Mouse (Mus musculus): ENCODE measurements at regions not wholly inside any gene's neighbourhood (a gene's known extent, or its start where the extent isn't known, plus 50 kb on each side); places are given as distances from the start of the nearest gene placed in this dataset.
"Not testable (repeated sequence)": the region's sequence is repeated elsewhere in the genome, so short reads cannot be mapped to it uniquely, and the experiment has no call there.

DNA sequence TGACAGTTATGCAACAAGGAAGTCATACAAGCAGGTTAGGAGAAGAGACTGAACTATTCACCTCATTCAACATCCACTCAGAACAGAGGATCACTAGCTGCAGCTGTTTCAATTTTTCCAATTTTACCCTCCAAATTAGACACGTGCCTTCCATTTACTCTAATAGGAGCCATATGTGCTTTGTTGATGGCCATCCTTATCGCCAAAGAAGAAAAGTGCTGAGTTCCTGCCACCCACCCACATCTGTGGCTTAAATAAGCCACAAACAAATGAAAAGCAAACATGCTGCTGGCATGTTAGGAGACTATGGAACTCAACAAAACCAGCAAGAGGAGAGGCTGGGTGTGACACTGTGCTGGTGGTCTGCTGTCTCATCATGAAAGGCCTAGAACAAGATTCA lies 1786.1 kb downstream of the 9330182O14Rik start:
- no peak for DNase-seq (ENCODE audit: low read depth)

DNA sequence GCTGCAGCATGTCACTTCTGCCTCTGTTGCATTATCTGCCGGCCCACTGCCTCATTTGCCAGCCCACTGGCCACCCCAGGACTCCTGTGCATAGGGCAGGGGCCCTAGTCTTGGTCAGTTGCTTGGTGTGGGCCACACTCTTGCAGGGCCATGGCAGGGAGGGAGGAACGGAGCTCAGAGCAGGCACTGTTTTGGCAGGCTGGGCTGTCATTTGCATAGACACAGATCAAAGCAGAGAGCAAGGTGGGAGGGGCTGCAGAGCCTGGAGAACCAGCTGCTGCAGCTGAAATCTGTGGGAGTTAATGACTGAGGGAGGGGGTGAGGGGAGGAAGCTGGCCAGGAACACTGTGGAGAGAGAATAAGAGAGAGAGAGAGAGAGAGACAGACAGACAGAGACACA lies 1802.5 kb downstream of the 9330182O14Rik start:
- DNase-seq (ENCODE audit: low read depth), result no peak

DNA sequence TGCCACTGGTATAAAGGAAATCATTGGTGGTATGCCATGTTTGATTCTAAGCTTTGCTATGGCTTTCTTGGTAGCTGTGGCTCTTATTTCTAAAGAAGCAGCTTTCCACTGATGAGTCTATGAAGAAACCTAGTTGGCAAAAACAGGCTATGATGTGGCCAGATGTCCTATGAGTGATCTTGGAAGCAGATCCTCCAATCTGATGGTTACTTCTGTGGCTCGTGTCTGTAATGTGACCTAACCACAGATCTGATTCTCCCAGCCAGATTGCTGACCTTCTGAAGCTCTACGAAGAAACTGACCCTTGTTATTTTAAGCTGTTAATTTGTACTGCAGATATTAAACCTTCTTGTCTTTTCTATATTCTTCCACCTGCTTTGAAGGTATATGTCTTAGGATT lies 1811.1 kb downstream of the 9330182O14Rik start:
- DNase-seq (ENCODE audit: low read depth), result no peak

DNA sequence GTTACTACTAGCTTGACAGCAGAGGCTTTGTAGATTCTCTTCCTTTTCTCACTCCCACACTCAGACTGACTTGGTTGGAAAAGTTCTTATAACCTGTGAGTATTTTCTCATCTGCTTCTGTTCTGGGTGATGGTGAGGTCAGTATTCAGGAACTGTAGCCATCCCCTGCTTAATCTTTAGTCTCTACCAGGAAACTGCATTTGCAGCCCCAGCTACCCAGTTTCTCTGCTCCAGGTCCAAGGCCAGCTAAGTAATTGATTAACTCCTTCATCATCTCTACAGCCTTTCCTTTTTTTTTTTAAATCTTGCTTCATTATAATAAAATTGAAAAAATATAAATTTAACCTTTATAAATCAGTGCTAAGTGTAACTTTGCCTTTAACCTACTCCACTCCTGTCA lies 1813.7 kb downstream of the 9330182O14Rik start:
- no peak for DNase-seq (ENCODE audit: low read depth)

DNA sequence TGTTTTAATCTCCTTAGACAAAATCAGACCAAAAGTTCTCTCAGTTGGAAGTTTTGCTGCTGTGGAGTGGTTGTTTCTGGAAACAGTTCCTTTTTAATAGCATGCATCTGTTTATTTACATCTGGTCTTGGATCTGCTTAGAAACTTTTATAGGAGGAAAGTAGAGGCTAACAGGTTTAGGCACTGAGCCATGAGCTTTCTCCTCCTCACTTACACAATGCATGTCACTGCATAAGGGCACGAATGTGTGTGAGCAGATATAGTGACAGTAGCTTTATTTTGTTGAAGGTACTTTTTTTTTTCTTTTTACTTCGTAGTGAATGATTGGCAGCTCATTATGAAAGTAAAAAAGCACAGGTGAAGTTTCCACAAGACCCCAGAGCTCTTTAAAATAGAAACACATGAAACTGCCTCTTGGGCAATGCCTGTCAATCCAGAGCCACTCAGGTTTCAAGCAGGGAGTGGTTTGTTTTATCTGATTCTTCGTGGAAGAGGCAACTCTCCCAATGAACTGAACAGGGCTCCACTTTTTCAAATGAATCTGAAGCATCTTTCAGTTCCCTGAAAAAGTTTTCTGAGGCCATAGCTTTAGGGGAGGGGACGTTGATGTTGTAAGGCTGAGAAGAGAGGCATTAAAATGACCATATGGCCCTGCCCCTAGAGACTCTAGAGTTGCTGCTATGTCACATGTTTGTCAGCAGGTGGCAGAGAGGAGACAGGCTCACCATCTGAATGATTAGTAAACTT lies 1814.4 kb downstream of the 9330182O14Rik start:
- DNase-seq (ENCODE audit: low read depth), result peak; percentile 30

DNA sequence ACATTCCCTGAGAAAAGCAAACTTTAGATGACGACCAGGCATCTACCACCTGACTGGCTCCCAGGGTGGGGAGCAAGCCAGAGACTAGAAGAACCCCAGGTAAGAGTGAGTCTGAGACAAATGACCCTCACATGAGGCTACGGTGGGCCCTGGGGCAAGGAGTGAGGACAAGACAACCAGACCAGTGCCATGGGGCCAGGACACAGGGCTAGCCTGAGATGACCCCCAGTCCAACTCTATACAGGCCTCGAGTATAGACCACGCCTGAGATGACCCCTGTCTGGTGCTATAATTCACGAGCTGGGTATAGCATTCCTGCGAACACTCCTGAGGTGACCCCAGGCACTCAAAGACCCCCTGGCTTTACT lies 1814.9 kb downstream of the 9330182O14Rik start:
- DNase-seq (ENCODE audit: low read depth), result no peak

DNA sequence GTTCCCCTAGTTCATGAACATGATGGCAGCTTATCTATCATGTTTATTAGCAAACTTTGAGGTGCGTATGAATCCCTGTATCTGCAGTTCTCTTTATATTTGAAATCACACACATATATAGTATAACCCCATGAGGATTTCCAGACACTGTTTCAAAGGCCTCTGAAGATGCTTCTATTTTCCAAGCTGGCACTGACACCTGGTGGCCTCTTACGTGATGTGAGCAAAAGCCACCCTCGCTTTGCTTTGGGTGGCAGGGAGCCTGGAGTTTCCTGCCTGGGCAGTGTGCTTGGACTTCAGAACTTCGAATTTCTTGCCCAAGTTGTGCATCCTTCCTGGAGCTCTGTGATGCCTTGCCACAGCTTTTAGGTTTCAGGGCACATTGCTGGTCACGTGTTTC lies 1817.1 kb downstream of the 9330182O14Rik start:
- peak; percentile 46 for DNase-seq (ENCODE audit: low read depth)

DNA sequence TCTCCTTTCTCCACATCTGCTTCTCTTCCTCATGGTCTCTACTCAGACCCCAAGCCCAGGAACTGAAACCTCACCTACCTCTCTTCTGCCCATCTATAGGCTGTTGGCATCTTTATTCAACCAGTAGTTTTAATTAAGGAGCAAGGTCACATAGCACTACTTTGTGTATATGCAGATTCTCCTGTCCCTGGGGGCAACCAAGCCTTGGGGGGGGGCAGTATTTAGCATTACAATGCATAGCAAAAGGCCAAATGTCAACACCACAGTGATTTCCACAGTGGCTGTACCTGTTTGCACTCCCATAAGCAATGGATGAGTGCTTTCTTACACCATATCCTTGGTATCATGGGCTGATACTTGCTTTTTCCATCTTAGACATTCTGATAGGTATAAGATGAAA lies 1826.4 kb downstream of the 9330182O14Rik start:
- DNase-seq (ENCODE audit: low read depth), result no peak

DNA sequence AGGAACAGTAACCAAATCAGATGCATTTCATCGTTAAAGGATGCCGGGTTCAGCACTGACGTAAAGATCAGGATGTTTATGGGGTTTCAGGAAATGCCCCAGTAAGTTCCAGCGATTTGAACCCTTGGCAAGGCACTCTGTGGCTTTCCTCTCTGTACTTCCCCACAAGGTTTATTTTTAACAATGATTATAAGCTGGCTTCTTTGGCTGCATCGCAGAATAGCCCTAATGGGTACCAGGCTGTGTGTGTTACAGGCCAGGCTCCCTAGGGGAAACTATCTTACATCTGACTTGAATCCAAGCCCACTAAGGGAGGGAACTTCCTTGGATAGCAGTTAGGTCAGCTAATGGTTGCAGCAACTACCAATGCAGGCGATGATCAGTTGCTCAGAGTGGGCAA lies 1836.7 kb downstream of the 9330182O14Rik start:
- DNase-seq (ENCODE audit: low read depth), result peak; percentile 34

DNA sequence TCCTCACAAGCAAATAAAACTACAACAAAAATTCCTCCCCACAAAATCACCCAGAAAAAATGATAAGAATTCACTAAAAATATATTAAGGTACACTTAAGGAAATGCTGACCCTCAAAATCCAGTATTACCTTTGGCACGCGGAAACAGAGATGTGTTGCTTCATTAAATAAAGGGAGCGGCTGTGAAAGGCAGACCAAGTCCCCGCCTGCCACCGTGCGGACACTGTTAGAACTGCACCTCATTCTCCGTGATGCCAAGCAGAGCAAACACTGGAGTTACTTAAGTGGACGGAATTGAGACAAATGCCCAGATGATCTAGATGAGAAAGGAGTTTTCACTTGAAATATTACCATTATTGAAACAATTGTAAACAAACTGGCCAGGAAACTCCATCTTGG lies 1839.1 kb downstream of the 9330182O14Rik start:
- peak; percentile 91 for DNase-seq (ENCODE audit: low read depth)

DNA sequence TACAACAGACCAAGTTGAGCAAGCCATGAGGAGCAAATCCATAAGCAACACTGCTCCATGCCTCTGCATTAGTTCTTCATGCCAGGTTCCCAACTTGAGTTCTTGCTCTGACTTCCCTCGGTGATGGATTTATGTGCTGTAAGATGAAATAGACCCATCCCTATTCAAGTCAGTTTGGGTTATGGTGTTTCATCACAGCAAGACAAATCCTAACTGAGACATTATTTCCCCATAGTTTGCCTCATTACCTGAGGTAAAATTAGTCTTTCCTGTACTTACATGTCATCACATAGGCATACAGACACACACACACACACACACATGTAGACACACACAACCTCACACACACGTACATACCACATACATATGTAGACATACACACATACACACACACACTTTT lies 1843.0 kb downstream of the 9330182O14Rik start:
- no peak for DNase-seq (ENCODE audit: low read depth)

DNA sequence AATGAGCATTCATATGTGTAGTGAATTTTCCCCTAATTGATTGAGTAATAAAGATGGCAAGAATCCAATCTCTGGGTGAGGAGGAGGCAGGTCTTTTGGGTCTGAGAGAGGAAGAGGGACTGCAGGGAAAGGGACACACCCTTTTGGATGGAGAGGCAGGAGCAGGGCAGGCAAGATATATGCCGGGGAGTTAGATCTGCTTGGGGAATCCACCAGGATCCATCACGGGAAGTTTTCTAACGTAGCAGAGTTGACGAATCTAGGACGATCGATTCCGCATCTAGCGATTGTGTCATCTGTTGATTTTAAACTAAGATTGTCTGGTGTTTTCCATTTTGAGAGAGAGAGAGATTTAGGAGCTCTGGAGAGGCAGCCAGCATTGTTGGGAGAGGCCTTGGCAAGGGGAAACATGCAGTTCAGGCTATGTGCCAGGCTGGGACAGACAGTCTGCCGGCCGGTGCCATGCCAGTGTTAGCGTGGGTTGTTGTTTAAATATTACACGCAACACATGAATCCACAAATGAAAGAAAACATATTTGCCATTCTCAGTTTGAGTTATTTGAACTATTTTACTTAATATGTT lies 1843.6 kb downstream of the 9330182O14Rik start:
- no peak for DNase-seq (ENCODE audit: low read depth)

DNA sequence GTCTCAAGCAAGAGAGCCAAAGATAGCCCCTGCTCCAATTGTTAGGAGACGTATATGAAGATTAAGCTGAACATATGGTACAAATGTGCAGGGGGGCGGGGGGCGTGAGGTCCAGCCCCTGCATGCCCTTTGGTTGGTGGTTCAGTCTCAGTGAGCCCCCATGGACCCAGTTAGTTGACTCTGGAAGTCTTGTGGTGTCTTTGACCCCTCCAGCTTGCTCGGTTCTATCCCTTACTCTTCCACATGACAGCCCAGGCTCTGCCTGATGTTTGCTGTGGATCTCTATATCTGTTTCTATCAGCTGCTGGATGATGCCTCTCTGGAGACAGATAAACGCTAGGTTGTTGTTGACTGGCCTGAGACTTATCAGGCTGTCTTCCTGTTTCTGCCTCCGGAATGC lies 1849.1 kb downstream of the 9330182O14Rik start:
- DNase-seq (ENCODE audit: low read depth), result no peak

DNA sequence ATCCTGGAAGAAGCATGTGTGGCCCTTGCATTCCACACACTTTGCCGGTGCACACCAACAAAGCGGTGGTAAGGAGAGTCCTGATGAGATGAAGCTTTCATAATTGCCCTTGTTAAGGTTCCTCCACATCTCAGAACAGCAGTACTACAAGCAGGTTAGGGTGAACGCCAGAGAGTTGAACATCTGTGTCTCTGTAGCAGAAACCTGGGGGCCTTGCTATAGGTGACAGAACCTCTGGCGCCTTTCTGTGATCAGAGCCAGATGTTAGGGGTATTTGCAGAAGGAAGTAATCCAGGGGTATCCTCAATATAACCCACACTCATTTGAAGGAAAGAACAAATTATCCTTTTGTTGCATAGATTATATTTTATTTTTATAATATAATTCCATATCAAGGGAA lies 1850.1 kb downstream of the 9330182O14Rik start:
- no peak for DNase-seq (ENCODE audit: low read depth)

DNA sequence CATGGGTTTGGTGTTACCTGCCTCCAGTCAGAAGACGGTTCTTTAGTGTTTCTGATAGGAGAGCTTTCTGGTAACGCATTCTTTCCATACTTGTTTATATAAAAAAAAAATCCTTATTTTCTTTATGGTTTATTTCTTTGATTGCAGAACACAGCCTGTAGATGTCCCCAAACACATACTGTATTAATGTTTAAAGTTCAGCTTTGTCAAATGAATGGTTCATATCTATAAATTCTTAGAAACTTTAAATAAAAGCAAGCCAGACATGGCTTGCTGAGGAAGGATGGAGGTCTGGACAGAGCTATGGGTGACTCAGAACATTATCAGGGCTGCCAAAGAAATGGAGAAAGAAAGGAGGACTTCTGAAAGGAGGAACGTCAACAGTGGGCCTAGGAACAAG lies 1852.1 kb downstream of the 9330182O14Rik start:
- no peak for DNase-seq (ENCODE audit: low read depth)

DNA sequence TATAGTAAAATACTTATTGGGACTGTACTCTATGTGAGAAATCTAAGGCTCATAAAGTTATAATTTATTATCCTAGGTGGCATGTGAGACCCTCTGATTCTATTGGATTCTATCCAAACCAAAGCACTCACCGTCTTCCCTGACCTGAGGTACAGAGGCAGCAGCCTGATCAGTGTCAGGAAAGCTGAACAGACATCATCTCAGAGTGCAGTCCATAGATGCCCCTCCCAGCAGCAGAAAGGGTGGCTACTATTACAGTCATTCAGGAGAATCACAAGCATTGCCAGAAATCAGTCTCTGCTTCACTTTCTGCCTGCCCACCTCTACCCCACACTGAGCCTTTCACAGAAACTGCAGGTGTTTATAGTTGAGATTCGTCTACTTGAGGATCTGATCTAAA lies 1854.9 kb downstream of the 9330182O14Rik start:
- DNase-seq (ENCODE audit: low read depth), result no peak

DNA sequence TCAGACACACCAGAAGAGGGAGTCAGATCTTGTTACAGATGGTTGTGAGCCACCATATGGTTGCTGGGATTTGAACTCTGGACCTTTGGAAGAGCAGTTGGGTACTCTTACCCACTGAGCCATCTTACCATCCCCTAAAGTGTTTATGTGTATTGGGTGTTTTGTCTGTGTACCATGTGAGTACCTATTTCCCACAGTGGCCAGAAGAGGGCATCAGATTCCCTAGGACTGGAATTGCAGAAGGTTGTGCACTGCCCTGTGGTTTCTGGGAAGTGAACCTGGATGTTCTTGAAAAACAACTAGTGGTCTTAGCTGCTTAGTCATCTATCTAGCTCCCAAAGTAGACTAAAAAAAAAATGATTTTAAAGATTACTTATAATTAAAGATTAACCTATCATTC lies 1857.7 kb downstream of the 9330182O14Rik start:
- DNase-seq (ENCODE audit: low read depth), result peak; percentile 5

DNA sequence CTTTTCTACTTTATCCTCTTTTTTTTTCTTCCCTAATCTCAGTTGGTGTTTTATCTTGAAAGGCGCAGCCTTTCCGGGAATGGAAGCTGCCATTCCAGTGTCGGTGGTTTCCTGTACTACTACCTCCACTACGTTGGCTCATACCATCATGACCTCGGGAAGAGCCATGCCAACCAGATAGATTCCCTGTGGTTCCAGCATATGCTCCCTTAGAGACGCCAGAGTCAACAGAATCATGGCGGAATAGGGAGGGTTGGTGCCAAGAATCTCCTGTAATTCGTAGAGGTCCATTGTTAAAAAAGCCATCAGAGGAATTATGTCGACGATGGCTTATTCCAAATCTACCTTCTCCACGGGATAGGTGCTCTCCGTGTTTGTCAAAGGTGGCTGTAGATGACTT lies 1898.1 kb downstream of the 9330182O14Rik start:
- not testable (repeated sequence) for DNase-seq (ENCODE audit: low read depth)

DNA sequence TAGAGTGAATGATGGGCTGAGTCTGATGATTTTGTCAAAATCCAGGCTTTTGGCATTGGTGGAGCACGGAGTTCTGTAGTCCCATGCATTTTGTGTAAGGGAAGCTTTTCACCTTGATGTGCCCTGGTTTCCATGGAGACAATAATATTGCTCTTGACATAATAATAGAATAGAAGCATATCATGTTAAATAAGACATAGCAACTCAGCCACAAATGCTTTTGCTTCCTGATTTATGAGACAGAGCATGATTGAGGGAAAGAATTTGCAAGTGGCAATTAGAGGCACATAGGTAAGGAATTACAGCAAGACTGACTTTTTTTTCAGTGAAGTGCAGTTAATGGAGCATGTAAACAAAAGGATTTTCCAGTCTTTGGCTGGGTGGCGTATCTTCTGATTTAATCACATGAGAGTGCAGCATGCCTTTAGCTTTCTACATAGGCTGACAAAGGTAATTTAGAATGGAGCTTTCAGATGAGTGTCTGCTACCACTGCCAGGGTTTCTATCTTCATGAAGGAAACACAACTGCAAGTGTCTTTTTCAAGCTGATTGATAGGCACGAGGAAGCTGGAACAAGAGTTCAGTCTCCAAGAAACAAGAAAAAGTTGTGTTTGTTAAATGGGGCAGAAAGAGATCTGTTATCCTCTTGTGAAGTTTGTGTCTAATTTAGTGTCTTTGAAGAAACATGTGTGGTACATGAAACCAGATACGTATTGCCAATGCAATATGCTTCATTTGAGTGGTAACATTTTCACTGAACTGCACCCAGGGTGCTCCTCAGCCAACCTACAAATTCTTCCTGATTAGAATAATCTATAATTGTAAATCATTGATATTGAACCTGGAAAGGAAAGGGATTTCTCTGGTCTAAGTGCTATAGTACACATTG lies 1913.2 kb downstream of the 9330182O14Rik start:
- DNase-seq (ENCODE audit: low read depth), result no peak

DNA sequence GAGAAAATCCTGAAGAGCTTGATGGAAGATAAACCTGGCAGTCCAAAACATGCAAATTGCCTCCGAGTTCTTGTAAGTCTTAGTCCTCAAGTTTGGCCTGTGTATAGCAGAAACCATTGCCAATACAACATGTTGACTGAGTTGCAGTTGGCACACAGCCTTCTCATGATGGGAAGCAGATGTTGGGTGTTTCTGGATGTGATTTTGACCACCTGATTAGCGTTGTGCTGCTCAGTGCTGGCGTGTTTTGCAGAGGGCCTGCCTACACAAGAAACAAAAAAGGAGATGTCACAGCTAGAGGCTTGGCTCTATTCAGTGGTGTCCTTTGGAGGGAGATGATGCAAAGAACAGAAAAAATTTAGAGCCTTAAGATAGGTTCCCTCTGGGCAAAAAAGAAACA lies 1922.6 kb downstream of the 9330182O14Rik start:
- DNase-seq (ENCODE audit: low read depth), result peak; percentile 59

DNA sequence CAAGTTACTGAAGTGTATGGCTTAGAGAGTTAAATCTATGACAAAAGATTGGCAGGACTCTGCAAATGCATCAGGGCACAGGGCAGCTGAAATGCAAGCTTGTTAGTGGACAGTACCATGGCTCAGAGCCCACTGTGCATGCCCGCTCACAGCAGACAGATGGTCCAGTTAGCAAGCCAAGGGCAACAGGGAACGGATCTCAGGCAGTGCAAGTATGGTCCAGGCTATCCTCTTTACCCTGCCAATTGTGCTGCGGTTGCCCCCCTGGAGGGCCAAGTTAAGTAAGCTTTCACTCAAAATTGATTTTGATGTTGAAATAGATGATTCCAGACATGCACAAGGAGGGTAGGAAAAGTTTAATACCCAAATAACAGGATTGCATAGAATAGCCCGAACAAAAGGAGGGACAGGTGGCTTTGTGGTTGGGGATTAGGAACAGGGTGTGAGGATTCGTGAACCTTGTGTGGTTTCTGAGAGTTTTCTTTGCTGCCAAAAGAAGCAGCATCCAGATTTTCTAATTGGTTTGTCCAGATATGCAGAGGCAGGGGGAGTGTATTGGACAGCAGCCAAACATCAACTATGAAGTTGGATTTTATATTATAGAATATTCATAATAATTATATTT lies 1934.2 kb downstream of the 9330182O14Rik start:
- no peak for DNase-seq (ENCODE audit: low read depth)

DNA sequence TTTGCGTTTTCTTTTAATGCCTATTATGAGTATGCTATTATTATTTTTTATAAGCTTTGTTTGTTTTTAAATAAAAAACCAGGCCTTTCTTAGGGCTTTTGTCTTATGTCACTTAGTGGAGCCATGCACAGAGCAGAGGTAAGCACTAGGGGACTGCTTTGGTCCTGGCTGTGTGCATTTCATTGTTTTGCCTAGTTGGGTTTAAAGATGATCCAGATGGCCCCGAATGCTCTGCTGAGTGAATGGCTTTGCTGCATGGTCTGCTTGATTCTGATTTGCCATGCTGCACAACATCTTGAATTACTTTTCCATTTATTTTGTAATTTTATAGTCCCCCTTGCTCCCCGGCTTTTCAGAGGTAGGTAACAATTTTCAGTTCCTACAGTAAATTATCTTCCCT lies 1934.9 kb downstream of the 9330182O14Rik start:
- DNase-seq (ENCODE audit: low read depth), result no peak

DNA sequence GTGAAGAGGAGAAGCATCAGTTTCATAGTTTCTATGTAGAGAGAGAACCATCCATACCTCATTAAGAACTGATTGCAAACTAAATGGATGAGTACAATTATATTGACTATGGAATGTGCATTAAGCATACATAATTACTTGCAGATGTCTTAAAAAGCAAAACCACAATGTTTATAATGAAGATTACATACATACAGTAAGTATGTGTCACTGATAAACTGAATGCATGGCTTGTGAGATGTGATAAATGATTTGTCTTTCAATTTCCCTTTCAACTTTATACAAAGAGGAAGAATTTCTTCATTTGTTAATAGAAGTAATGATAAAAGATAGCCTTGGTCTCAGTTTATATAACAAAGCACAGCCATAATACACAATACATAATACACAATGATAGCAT lies 1939.3 kb downstream of the 9330182O14Rik start:
- DNase-seq (ENCODE audit: low read depth), result no peak

Measured in NIH3T3 (cell line).